8 mouse cellular contexts compared by ENCODE assay signal in genomic region chr12:70913429-70913828, GRCm38 (mm10). TPM values are rescaled to one million over a fixed set of nuclear protein-coding genes. Genes with fewer than 3 reads are reported as not detected.
A peak's percentile ranks its signal among the peaks of the same experiment; 100 is the strongest.
DNase-seq lines count a peak whose midpoint lies in the region; TF ChIP-seq lines count a peak whose summit lies in the region.

No protein-coding gene starts in this region.

- TF ChIP-seq CTCF in cerebellum, adult 2 months (IDR thresholded peaks at IDR 0.05; ENCODE audit: borderline replicate concordance, insufficient read depth, low read depth, low read length) = peak; percentile 40
- peak; percentile 89 for TF ChIP-seq CTCF in thymus, adult 2 months (IDR thresholded peaks at IDR 0.05; ENCODE audit: borderline replicate concordance, control insufficient read depth, extremely low read depth, insufficient read depth, low read length, poor library complexity)

- H3K4me1 ChIP-seq in cerebellum, adult 2 months (ENCODE audit: control insufficient read depth, insufficient read depth, low read length) = peaks cover 8% of the 10 kb centered on the region
- H3K4me1 ChIP-seq in thymus, adult 2 months (replicated peaks; ENCODE audit: control insufficient read depth, insufficient read depth, low read length) = peaks cover 10% of the 10 kb centered on the region

- no peak overlapping the region for H3K27ac ChIP-seq in cerebellum, adult 2 months (ENCODE audit: insufficient read depth, low read length)
- H3K27ac ChIP-seq in thymus, adult 2 months (ENCODE audit: control insufficient read depth, insufficient read depth, low read length) = no peak overlapping the region

- H3K27me3 ChIP-seq in cerebellum, adult 2 months (ENCODE audit: control insufficient read depth, insufficient read depth, low read length) = no peaks in the 10 kb centered on the region
- H3K27me3 ChIP-seq in thymus, adult 2 months (ENCODE audit: control insufficient read depth, insufficient read depth, low read length) = no peaks in the 10 kb centered on the region

- H3K4me3 ChIP-seq in cerebellum, adult 2 months (replicated peaks; ENCODE audit: insufficient read depth, low read depth, low read length) = no peak overlapping the region
- no peak overlapping the region for H3K4me3 ChIP-seq in thymus, adult 2 months (ENCODE audit: control insufficient read depth, insufficient read depth, low read length)

- DNase-seq in cerebellum, adult 2 months = peak in 1 of 2 experiments; percentile 44
- no peak for DNase-seq in cerebellum, adult 8-10 months
- DNase-seq in 3134 (ENCODE audit: extremely low read depth, insufficient read length, low spot score) = peak; percentile 63
- peak; percentile 75 to 76 for DNase-seq in adrenal gland, adult 18-20 months (ENCODE audit: low spot score in 2 of 2)
- peak; percentile 67 for DNase-seq in gastrocnemius, postnatal 10 days
- peak; percentile 42 to 75 for DNase-seq in layer of hippocampus, postnatal 25 days (ENCODE audit: extremely low spot score in 1 of 2, low spot score in 1 of 2)
- DNase-seq in mesoderm, embryonic 11.5 days (ENCODE audit: low read depth, low spot score) = peak; percentile 31
- peak; percentile 87 for DNase-seq in thymus, adult 2 months

- WGBS in cerebellum, adult 2 months = 57% methylated on average over 3 of the region's 3 CpGs
- WGBS in thymus, adult 2 months = 18% methylated on average over 3 of the region's 3 CpGs

- no peaks in the 10 kb centered on the region for H3K36me3 ChIP-seq in thymus, adult 2 months (ENCODE audit: control insufficient read depth, insufficient read depth, low read length)

- no peak for TF ChIP-seq POLR2A in cerebellum, adult 2 months (IDR thresholded peaks at IDR 0.05; ENCODE audit: borderline replicate concordance, insufficient read depth, low read length)
- no peak for TF ChIP-seq POLR2A in thymus, adult 2 months (IDR thresholded peaks at IDR 0.05; ENCODE audit: control insufficient read depth, extremely low read depth, insufficient read depth, low read length, poor library complexity)

RNA-seq across cellular contexts. Expression of gene Actr10, which starts 24.2 kb away (rescaled TPM):
- 108 and 110 TPM in 2 replicates for polyA plus RNA-seq in cerebellum, adult 2 months (2012; rRNA removed)
- 100 to 1,000 TPM; 173 to 207 TPM for total RNA-seq in adrenal gland, adult 18-20 months (2021)
- total RNA-seq in gastrocnemius, postnatal 10 days (2021) = 100 to 1,000 TPM; 126 to 127 TPM
- 100 to 1,000 TPM; 174 to 178 TPM for total RNA-seq in layer of hippocampus, postnatal 25 days (2021)
- 39.0 and 41.8 TPM in 2 replicates for polyA plus RNA-seq in thymus, adult 2 months (2012; rRNA removed)
